In genomic region chr2:70806020-70806419, GRCm38 (mm10) we compare ENCODE assay signal across 25 mouse cellular contexts.
"Had no signal": no experiment of that assay in that cellular context is flagged by ENCODE, and none has a peak within 500 bp of the region (broad histone marks: within the 10 kb centered on the region; RNA-seq: fewer than 3 reads in every experiment).

No protein-coding gene starts in this region.

- H3K9ac ChIP-seq: heart, embryonic 13.5 days; heart, embryonic 15.5 days; hindbrain, embryonic 13.5 days; hindbrain, embryonic 15.5 days; kidney, embryonic 15.5 days; limb, embryonic 13.5 days; limb, embryonic 15.5 days; liver, embryonic 12.5 days; liver, embryonic 14.5 days had no signal

- H3K4me3 ChIP-seq: heart, embryonic 13.5 days; heart, embryonic 15.5 days; hindbrain, embryonic 13.5 days; hindbrain, embryonic 15.5 days; kidney, embryonic 15.5 days; layer of hippocampus, adult 2 months; limb, embryonic 13.5 days; limb, embryonic 15.5 days; liver, embryonic 12.5 days had no signal

- H3K4me1 ChIP-seq: hindbrain, embryonic 15.5 days had no signal

- H3K4me2 ChIP-seq: heart, embryonic 11.5 days; heart, embryonic 13.5 days; heart, embryonic 15.5 days; hindbrain, embryonic 13.5 days; hindbrain, embryonic 15.5 days; kidney, embryonic 15.5 days; limb, embryonic 13.5 days; limb, embryonic 15.5 days; liver, embryonic 12.5 days had no signal

- H3K9me3 ChIP-seq: heart, embryonic 13.5 days; heart, embryonic 15.5 days; hindbrain, embryonic 13.5 days; hindbrain, embryonic 15.5 days; kidney, embryonic 15.5 days; limb, embryonic 15.5 days; liver, embryonic 12.5 days had no signal

- ATAC-seq: hindbrain, postnatal 0 days; intestine, embryonic 16.5 days; liver, embryonic 12.5 days had no signal

- DNase-seq: gastrocnemius, postnatal 14 days; gastrocnemius, postnatal 36 days; heart, adult 18-20 months; heart, postnatal 14 days; heart, postnatal 36 days; kidney, adult 11 months; kidney, adult 2 months; kidney, adult 9 months; kidney, postnatal 14 days; kidney, postnatal 4 days; left cerebral cortex, postnatal 4 days had no signal

- H3K36me3 ChIP-seq: hindbrain, embryonic 15.5 days had no signal

- H3K27ac ChIP-seq: heart, embryonic 13.5 days; heart, embryonic 15.5 days; hindbrain, embryonic 13.5 days; hindbrain, embryonic 15.5 days; hindbrain, postnatal 0 days; kidney, embryonic 15.5 days; kidney, postnatal 0 days; layer of hippocampus, adult 2 months; limb, embryonic 13.5 days; limb, embryonic 15.5 days; liver, embryonic 12.5 days; liver, embryonic 14.5 days had no signal

- H3K27me3 ChIP-seq: heart, embryonic 13.5 days; heart, embryonic 15.5 days; hindbrain, embryonic 13.5 days; hindbrain, embryonic 15.5 days; kidney, embryonic 15.5 days; limb, embryonic 13.5 days; limb, embryonic 15.5 days; liver, embryonic 12.5 days had no signal
